Mouse (Mus musculus): Measurements from ENCODE around the gene Tcp10a.
"Not testable (repeated sequence)": the region's sequence is repeated elsewhere in the genome, so short reads cannot be mapped to it uniquely, and the experiment has no call there.

DNA sequence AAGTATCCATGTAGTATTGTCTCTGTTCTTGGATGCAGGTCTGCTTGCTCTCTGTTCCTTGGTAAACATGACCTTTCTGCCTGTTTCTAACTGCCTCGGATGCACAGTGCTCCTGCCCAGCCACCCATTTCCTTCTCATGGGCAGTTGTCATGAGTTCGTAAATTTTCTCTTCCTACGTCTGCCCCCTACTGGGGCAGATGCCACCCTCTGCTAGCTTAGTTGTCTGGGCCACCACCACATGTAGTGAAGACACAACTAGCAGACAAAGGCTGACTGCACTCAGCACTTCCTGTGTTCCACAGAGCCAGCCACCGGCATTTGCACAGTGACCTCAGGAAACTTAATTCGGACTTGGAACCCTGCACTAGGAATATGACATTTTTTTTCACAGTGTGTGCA is 8.3 kb downstream of the Tcp10a start:
- TF ChIP-seq CTCF (IDR thresholded peaks at IDR 0.05; ENCODE audit: low read depth, low read length); TAL1 (conservative IDR thresholded peaks at IDR 0.05; ENCODE audit: low read depth, low read length): not testable (repeated sequence)

Measured in G1E (cell line).